Mouse (Mus musculus) gonadal fat pad, adult 2 months (tissue): ENCODE results near the gene Dus3l. TPM values are rescaled to one million over a fixed set of nuclear protein-coding genes. Genes with fewer than 3 reads are reported as not detected.

Source experiments
- DNase-seq: peaks from one replicate; pipeline ENCODE4 v3.0.0-alpha.2; 2012; ENCODE audit warnings: low read depth
- polyA plus RNA-seq: library from polyadenylated mRNA; depleted of rRNA; stranded (reverse); fragments of >200 nt; gene quantifications from 2 replicates; pipeline ENCODE4 v1.2.3, GENCODE M21; 2012; rRNA removed

Gene Dus3l
- 48.3 and 52.0 TPM in 2 replicates for polyA plus RNA-seq

- no peak for DNase-seq
These were observed at the start of gene Dus3l for GRCm38 (mm10) chr17:56764474-56765354. Gene Dus3l, plus strand, starts transcription at chr17:56764757.

- DNase-seq = no peak
These were observed 49.2 kb upstream of the Dus3l start for GRCm38 (mm10) chr17:56715360-56715759.

GRCm38 (mm10) chr17:56715914-56716654, 48.5 kb upstream of the Dus3l start:
- DNase-seq = no peak

- peak; percentile 82 for DNase-seq
These were observed 47.7 kb upstream of the Dus3l start for GRCm38 (mm10) chr17:56716655-56717362.

GRCm38 (mm10) chr17:56717363-56718058, 47.0 kb upstream of the Dus3l start, which contains the start of the genes Ndufa11 and Vmac:
Gene Ndufa11, plus strand, starts transcription at chr17:56717767.
Gene Vmac, minus strand, starts transcription at chr17:56718022.
- peak; percentile 89 for DNase-seq

GRCm38 (mm10) chr17:56722441-56722840, 42.1 kb upstream of the Dus3l start:
- no peak for DNase-seq

GRCm38 (mm10) chr17:56723419-56724161, 41.0 kb upstream of the Dus3l start:
- DNase-seq = no peak

- no peak for DNase-seq
These were observed 37.4 kb upstream of the Dus3l start for GRCm38 (mm10) chr17:56727029-56727649.

- DNase-seq = no peak
These were observed 36.9 kb upstream of the Dus3l start for GRCm38 (mm10) chr17:56727659-56728058.

GRCm38 (mm10) chr17:56728117-56728516, 36.4 kb upstream of the Dus3l start:
- no peak for DNase-seq

GRCm38 (mm10) chr17:56729151-56729550, 35.4 kb upstream of the Dus3l start:
- DNase-seq = no peak

GRCm38 (mm10) chr17:56729656-56730055, 34.9 kb upstream of the Dus3l start:
- DNase-seq = no peak

GRCm38 (mm10) chr17:56736534-56736933, 28.0 kb upstream of the Dus3l start:
- DNase-seq = no peak

GRCm38 (mm10) chr17:56738221-56738620, 26.3 kb upstream of the Dus3l start:
- DNase-seq = no peak

- no peak for DNase-seq
These were observed 24.3 kb upstream of the Dus3l start for GRCm38 (mm10) chr17:56740118-56740787.

- DNase-seq = no peak
These were observed 23.8 kb upstream of the Dus3l start for GRCm38 (mm10) chr17:56740788-56741160.

GRCm38 (mm10) chr17:56744173-56744572, 20.4 kb upstream of the Dus3l start:
- no peak for DNase-seq

- DNase-seq = no peak
These were observed 13.0 kb upstream of the Dus3l start for GRCm38 (mm10) chr17:56751404-56752072.

GRCm38 (mm10) chr17:56753452-56753851, 11.1 kb upstream of the Dus3l start:
- no peak for DNase-seq
